Mouse (Mus musculus) embryonic facial prominence, embryonic 13.5 days (tissue): ENCODE results near the gene Srm. TPM values are rescaled to one million over a fixed set of nuclear protein-coding genes. Genes with fewer than 3 reads are reported as not detected.

Experiments
- ATAC-seq: fragments of 200-750 bp; cut with Nextera tagmentation; 2 replicates; pipeline ENCODE4 v1.8.0; 2017; ENCODE audit warnings: low read depth; ENCODE audit not compliant: insufficient number of reproducible peaks, insufficient read depth, low FRiP score, low TSS enrichment
- H3K27ac ChIP-seq: fragments of 300-500 bp; sonication (generic); 2 replicates; pipeline ENCODE4 v1.5.1; 2015; ENCODE audit warnings: moderate library complexity, mild to moderate bottlenecking, inconsistent platforms
- H3K27me3 ChIP-seq: fragments of 300-500 bp; sonication (generic); 2 replicates; pipeline ENCODE4 v1.6.1; 2015; ENCODE audit warnings: mild to moderate bottlenecking, inconsistent platforms
- H3K36me3 ChIP-seq: fragments of 300-500 bp; sonication (generic); 2 replicates; pipeline ENCODE4 v1.6.1; 2015; ENCODE audit warnings: mild to moderate bottlenecking, inconsistent platforms
- H3K4me1 ChIP-seq: fragments of 300-500 bp; sonication (generic); 2 replicates; pipeline ENCODE4 v1.6.1; 2015; ENCODE audit warnings: inconsistent platforms
- H3K4me2 ChIP-seq: fragments of 300-500 bp; sonication (generic); 2 replicates; pipeline ENCODE4 v1.6.1; 2015; ENCODE audit warnings: moderate library complexity, mild to moderate bottlenecking, inconsistent platforms
- H3K4me3 ChIP-seq: fragments of 300-500 bp; sonication (generic); 2 replicates; pipeline ENCODE4 v1.5.1; 2015; ENCODE audit warnings: mild to moderate bottlenecking, inconsistent platforms
- H3K9ac ChIP-seq: fragments of 300-500 bp; sonication (generic); 2 replicates; pipeline ENCODE4 v1.6.1; 2015; ENCODE audit warnings: mild to moderate bottlenecking, inconsistent platforms
- H3K9me3 ChIP-seq: fragments of 300-500 bp; sonication (generic); 2 replicates; pipeline ENCODE4 v1.6.1; 2016; ENCODE audit warnings: inconsistent platforms
- WGBS: fragments of 180-500 bp; shearing (Covaris S2); methylation state at CpG from one replicate; pipeline ENCODE4 v1.1.7; 2015; ENCODE audit warnings: mixed read lengths; 5-methylcytosine and 5-hydroxymethylcytosine counted together
- polyA plus RNA-seq: library from polyadenylated mRNA; unstranded; fragments of >200 nt; fragmentation: Nextera tagmentation; extraction: Ambion mirVana; gene quantifications from 2 replicates; pipeline ENCODE4 v1.2.1, GENCODE M21; 2015

The Srm gene
- polyA plus RNA-seq, 1 experiment from 2014 or later, result 214 TPM

DNA sequence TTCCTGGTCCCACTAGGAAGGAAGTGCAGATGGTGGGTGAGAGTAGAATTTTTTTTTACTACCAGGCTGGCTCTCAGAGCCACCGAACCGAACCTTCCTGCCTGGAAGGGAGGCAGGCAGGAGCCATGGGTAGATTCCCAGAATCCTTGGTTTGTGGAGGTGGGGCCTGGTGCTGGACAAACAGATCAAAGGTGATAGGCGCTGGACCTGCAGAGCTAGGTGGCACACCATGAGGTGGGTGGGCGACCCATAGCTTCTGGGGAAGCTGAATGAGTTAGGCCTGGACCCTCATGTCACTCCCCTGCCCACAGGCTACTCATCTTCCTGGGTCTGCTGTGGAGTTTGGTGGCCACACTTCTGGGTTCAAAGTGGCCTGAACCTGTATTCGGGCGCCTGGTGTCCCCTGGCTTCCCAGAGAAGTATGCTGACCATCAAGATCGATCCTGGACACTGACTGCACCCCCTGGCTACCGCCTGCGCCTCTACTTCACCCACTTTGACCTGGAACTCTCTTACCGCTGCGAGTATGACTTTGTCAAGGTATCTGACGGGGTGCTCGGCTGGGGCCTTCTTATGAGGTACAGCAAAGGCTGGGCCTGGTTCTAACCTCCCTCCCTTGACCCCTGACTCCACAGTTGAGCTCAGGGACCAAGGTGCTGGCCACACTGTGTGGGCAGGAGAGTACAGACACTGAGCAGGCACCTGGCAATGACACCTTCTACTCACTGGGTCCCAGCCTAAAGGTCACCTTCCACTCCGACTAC is 11.2 kb downstream of the Srm start, which contains the start of gene Masp2:
Masp2 (plus strand) TSS at position 198 of the 764 bp plus-strand sequence.
- 90% methylated on average over 14 of the region's 14 CpGs for WGBS
- H3K4me2 ChIP-seq, result no peak within 1 kb of the TSS
- no peaks in the 10 kb centered on the region for H3K9me3 ChIP-seq
- ATAC-seq, result no peak
- no peaks in the 10 kb centered on the region for H3K4me1 ChIP-seq
- H3K27me3 ChIP-seq, result no peaks in the 10 kb centered on the region
- no peak within 1 kb of the TSS for H3K4me3 ChIP-seq
- no peak within 1 kb of the TSS for H3K27ac ChIP-seq
- H3K9ac ChIP-seq, result no peak within 1 kb of the TSS
- peaks cover 26% of the 10 kb centered on the region for H3K36me3 ChIP-seq

DNA sequence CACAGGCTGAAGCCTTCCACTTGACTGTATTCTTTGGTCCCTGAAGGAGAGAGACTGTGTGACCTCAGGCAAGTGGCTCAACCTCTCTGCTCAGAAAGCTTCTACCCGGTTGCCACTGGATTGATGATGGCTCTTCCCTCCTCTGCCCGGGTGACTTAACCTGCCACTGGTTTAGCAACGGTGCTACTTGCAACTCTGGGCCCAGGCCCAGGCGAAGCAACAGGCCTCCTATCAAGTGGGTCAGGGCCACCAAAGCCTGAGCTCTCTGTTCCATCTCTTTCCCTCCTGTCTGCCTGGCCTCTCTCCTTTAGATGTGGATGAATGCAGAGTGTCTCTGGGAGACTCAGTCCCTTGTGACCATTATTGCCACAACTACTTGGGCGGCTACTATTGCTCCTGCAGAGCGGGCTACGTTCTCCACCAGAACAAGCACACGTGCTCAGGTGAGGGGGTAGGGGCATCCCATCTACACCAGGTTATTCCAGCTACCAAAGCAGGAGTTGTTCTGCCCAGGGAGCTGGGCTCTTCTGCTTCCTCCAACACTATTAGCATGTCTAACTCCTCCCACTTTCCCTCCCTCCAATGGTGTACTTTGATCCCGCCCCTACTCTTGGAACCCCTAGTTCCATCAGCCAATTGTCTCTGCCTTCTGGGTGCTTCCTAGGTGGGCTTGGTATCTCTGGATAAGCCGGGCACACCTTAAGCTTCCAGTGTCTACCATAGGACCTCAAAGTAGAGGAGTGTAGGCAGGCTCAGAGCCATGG is 12.3 kb downstream of the Srm start:
- no peak overlapping the region for H3K9ac ChIP-seq
- no peak for ATAC-seq

DNA sequence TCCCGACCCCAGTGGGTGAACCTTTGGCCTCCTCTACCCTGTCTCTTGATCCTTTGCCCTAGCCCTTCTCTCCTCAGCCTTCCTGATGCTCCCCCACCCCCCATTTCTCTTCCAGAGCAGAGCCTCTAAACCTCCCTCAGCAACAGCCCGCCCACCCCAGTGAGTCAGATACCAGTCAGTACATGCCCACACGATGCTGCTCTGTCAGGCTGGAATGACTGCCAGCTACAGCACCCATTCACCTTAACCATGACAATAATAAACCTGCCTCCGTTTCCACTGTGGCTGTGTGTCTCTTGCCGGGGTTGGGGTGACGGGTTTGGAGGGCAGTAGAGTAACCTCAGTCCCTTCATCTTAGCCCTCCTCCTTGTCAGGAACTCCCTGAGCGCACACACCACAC is 12.8 kb downstream of the Srm start:
- 67% methylated on average over 7 of the region's 7 CpGs for WGBS
- no peak overlapping the region for H3K4me3 ChIP-seq
- H3K36me3 ChIP-seq, result peaks cover 10% of the 10 kb centered on the region
- H3K9me3 ChIP-seq, result no peaks in the 10 kb centered on the region
- no peak overlapping the region for H3K9ac ChIP-seq
- H3K27ac ChIP-seq, result peak overlapping the region; percentile 72; the same call in 1 of the 2 replicates
- no peaks in the 10 kb centered on the region for H3K27me3 ChIP-seq
- ATAC-seq, result no peak
- no peaks in the 10 kb centered on the region for H3K4me1 ChIP-seq
- H3K4me2 ChIP-seq, result no peak overlapping the region

More for the DNA sequence above, 12.3 kb downstream of the Srm start:
- Histone ChIP-seq H3K4me3 (no peak overlapping the region), H3K36me3 (peaks cover 16% of the 10 kb centered on the region), H3K27me3 (no peaks in the 10 kb centered on the region), H3K9me3 (no peaks in the 10 kb centered on the region), H3K4me2 (no peak overlapping the region), H3K4me1 (no peaks in the 10 kb centered on the region), H3K27ac (peak overlapping the region; percentile 34; the same call in 1 of the 2 replicates)
- WGBS, result 71% methylated on average over 10 of the region's 10 CpGs

DNA sequence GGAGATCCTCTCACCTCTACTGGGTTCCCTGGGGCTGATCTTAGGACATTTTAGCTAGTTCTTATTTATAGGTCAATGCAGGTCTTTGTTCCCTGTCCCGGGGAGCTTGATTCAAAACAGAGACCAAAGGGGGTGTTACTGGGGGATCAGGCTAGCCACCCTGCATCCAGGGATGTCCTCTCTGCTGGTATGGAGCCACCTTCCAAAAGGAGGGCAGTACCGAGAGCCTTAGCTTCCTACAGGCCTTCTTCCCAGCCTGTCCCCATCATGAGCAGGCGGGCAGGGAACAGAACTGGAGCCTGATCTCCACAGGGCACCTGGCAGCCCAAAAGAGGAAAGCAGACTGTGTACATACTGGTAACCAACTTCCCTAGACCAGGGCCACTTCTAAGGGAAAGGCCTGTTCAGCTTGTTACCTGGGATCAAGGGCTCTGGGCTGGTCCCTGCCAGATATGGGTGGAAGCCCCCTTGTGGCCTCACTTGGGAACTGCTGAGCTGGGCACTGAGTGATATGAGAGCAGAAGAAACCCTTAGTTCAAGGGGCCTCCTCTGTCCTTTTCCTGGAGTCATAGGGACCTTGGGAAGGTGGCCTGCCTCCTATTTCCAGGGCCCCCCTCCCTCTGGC is 13.3 kb downstream of the Srm start:
- Histone ChIP-seq H3K36me3 (peaks cover 6% of the 10 kb centered on the region; the same call in 1 of the 2 replicates), H3K27me3 (no peaks in the 10 kb centered on the region), H3K9me3 (no peaks in the 10 kb centered on the region), H3K9ac (no peak overlapping the region), H3K4me2 (no peak overlapping the region), H3K4me1 (no peaks in the 10 kb centered on the region), H3K4me3 (no peak overlapping the region), H3K27ac (peak overlapping the region; percentile 72; the same call in 1 of the 2 replicates)
- 76% methylated on average over 3 of the region's 3 CpGs for WGBS
- ATAC-seq, result no peak

DNA sequence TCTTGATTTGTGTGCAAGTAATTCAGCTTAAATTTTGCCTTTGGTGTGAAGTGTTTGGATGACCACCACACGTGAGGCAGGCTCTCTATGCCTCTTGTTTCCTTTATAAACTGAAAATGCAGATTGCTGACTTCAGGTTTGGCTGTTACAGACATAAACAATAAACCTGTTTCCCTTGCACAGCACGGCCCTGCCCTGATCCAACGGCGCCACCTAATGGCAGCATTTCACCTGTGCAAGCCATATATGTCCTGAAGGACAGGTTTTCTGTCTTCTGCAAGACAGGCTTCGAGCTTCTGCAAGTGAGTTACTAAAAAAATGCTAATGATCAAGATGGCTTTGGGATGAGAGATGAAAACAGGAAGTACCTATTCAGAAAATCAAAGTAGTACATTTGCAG is 16.5 kb downstream of the Srm start:
- Histone ChIP-seq H3K4me3 (no peak overlapping the region), H3K4me2 (no peak overlapping the region), H3K9ac (no peak overlapping the region), H3K36me3 (peaks cover 27% of the 10 kb centered on the region), H3K27ac (0 out of 2 replicates have a peak overlapping the region, but pooled peaks have one; percentile 7), H3K4me1 (no peaks in the 10 kb centered on the region), H3K27me3 (no peaks in the 10 kb centered on the region), H3K9me3 (no peaks in the 10 kb centered on the region)
- ATAC-seq, result no peak
- WGBS, result 30% methylated on average over 5 of the region's 5 CpGs

DNA sequence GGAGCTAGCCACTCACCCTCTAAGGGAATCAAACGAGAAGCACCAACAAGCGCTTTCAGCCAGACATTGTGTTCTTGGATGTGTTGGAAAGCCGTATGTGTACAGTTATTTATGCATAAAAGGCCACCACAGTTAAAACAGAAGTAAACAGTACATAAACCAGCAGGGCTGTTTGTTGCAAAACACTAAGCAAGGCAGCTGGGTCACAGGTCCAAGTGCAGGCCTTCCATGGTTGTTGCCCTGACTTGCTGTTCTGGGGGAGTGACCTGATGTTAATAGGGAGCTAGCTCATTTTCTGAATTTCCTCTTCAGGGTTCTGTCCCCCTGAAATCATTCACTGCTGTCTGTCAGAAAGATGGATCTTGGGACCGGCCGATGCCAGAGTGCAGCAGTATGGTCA is 18.5 kb downstream of the Srm start:
- Histone ChIP-seq H3K9me3 (no peaks in the 10 kb centered on the region), H3K27ac (no peak overlapping the region), H3K4me2 (no peak overlapping the region), H3K4me1 (peaks cover 4% of the 10 kb centered on the region; the same call in 1 of the 2 replicates), H3K4me3 (no peak overlapping the region), H3K9ac (no peak overlapping the region), H3K27me3 (no peaks in the 10 kb centered on the region), H3K36me3 (peaks cover 42% of the 10 kb centered on the region)
- no peak for ATAC-seq
- WGBS, result 87% methylated on average over 5 of the region's 5 CpGs

DNA sequence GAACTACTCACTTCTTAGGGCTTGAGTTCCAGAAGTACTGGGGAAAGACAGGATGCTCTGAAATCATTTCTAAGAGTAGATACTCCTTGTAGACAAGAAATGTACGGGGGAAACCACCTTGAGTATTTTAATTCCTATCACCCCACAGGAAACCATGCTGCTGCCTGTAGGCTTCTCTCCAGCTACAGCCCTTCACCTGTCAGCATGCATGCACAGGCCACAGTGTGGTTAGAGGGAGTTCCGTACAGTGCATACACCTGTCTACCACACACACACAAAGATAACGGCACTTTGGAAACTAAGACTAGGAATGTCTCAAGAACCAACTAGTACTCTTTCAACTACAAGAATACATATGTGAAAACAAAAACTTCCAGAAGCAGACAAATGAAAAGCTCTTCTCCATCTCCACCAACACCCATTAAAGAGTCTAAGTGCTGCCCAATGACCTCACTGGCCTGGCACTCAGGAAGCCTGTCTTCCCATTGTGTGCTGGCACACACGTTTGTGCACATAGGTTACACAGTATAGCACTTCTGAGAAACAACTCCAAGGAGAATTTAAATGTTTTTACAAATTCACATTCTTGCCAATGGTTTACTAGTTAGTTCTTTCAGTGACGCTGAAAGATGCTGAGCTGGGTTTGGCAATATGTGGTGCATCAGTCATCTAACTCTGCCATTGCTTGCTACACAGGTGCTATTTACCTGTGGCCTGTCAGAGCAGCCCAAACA is 19.5 kb downstream of the Srm start:
- 75% methylated on average over 5 of the region's 5 CpGs for WGBS
- no peaks in the 10 kb centered on the region for H3K27me3 ChIP-seq
- H3K4me2 ChIP-seq, result no peak overlapping the region
- ATAC-seq, result no peak
- H3K4me1 ChIP-seq, result peaks cover 4% of the 10 kb centered on the region; the same call in 1 of the 2 replicates
- H3K9me3 ChIP-seq, result no peaks in the 10 kb centered on the region
- H3K27ac ChIP-seq, result no peak overlapping the region
- H3K36me3 ChIP-seq, result peaks cover 52% of the 10 kb centered on the region
- H3K9ac ChIP-seq, result no peak overlapping the region
- H3K4me3 ChIP-seq, result no peak overlapping the region

DNA sequence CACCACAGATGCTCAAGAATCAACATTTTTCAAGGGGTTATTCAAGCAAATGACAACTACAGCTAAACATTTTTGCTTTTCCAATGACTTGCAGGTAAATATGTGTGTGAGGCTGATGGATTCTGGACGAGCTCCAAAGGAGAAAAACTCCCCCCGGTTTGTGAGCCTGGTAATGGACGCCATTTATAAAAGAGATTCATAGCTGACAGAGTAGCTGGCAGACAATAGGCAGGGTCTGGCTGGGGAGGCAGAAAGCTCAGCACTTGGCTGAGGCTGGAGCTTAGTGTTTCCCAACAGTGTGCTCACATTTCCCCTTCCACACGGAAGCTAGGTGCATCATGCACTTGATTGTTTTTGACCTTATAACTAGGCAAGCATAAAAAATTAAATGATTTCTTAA is 21.3 kb downstream of the Srm start:
- WGBS, result 80% methylated on average over 4 of the region's 4 CpGs
- H3K9me3 ChIP-seq, result no peaks in the 10 kb centered on the region
- no peak overlapping the region for H3K27ac ChIP-seq
- no peaks in the 10 kb centered on the region for H3K27me3 ChIP-seq
- peaks cover 4% of the 10 kb centered on the region; the same call in 1 of the 2 replicates for H3K4me1 ChIP-seq
- H3K9ac ChIP-seq, result no peak overlapping the region
- peaks cover 63% of the 10 kb centered on the region for H3K36me3 ChIP-seq
- no peak overlapping the region for H3K4me3 ChIP-seq
- ATAC-seq, result no peak
- H3K4me2 ChIP-seq, result no peak overlapping the region

DNA sequence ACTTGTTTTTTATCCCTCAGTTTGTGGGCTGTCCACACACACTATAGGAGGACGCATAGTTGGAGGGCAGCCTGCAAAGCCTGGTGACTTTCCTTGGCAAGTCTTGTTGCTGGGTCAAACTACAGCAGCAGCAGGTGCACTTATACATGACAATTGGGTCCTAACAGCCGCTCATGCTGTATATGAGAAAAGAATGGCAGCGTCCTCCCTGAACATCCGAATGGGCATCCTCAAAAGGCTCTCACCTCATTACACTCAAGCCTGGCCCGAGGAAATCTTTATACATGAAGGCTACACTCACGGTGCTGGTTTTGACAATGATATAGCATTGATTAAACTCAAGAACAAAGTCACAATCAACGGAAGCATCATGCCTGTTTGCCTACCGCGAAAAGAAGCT is 22.4 kb downstream of the Srm start:
- H3K27ac ChIP-seq, result no peak overlapping the region
- WGBS, result 88% methylated on average over 9 of the region's 9 CpGs
- no peak overlapping the region for H3K4me2 ChIP-seq
- no peak overlapping the region for H3K4me3 ChIP-seq
- H3K4me1 ChIP-seq, result peaks cover 4% of the 10 kb centered on the region; the same call in 1 of the 2 replicates
- no peak for ATAC-seq
- H3K9ac ChIP-seq, result no peak overlapping the region
- peaks cover 70% of the 10 kb centered on the region for H3K36me3 ChIP-seq
- H3K27me3 ChIP-seq, result no peaks in the 10 kb centered on the region
- no peaks in the 10 kb centered on the region for H3K9me3 ChIP-seq

DNA sequence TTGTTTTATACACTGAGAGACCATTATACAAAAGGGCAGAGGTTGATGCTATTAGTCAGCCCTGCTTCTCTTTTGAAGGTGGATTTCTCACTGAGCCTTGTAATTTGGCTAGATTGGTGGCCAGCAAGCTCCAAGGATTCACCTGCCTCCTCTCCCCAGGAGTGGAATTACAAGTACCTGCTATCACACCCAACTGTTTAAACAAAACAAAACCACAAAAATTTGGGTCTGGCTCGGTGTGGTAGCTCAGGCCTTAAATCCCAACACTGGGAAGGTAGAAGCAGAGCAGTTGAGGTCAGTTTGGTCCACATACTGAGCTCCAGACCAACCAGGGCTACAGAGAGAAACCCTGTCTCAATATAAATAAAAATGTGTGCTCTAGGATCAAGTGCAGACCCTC is 28.5 kb downstream of the Srm start:
- Histone ChIP-seq H3K36me3 (peaks cover 93% of the 10 kb centered on the region), H3K9ac (no peak overlapping the region), H3K27me3 (no peaks in the 10 kb centered on the region), H3K4me2 (no peak overlapping the region), H3K4me3 (no peak overlapping the region), H3K27ac (no peak overlapping the region), H3K9me3 (no peaks in the 10 kb centered on the region), H3K4me1 (peaks cover 11% of the 10 kb centered on the region)
- 78% methylated on average over 1 of the region's 1 CpGs for WGBS
- ATAC-seq, result no peak

DNA sequence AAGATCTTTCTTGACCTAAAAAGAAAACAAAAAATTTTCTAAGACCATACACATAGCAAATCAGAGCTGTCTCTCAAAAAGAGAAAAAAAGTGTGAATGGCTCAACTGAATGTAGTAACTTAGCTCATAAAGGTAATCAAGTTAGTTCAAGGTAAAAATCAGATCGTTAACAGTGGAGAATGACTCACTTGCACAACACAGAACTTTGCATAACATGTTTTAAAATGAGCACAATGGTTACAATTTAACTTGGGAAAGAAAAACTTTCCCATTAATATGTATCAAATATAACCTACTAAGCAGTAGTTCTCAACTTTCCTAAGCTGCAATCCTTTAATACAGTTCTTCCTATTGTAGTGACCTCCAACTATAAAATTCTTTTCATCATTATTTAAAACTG is 29.4 kb downstream of the Srm start:
- no peaks in the 10 kb centered on the region for H3K27me3 ChIP-seq
- no peak for ATAC-seq
- H3K27ac ChIP-seq, result no peak overlapping the region
- H3K9me3 ChIP-seq, result no peaks in the 10 kb centered on the region
- peaks cover 15% of the 10 kb centered on the region for H3K4me1 ChIP-seq
- no peak overlapping the region for H3K4me3 ChIP-seq
- no peak overlapping the region for H3K4me2 ChIP-seq
- peaks cover 87% of the 10 kb centered on the region for H3K36me3 ChIP-seq
- WGBS, result 94% methylated on average over 1 of the region's 1 CpGs
- H3K9ac ChIP-seq, result no peak overlapping the region
